Mouse (Mus musculus): ENCODE data around the gene Cep131.

Cep131 gene

DNA sequence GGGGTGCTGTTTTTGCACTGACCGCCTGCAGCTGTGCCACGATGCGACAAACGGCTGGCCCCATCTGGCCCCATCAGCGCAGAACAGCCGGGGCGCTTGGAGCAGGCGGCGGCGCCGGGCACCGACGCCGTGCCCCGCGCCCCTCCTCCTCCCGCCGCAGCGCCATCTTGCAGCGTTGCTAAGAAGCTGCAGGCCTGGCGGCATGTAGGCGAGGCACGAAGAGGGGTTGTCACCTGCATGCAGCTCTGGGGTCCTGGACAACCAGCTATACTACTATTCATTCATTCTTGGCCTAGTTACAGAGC, 38.4 kb downstream of the Cep131 start:
- DNase-seq = peak in 1 of 2 experiments; percentile 28

DNA sequence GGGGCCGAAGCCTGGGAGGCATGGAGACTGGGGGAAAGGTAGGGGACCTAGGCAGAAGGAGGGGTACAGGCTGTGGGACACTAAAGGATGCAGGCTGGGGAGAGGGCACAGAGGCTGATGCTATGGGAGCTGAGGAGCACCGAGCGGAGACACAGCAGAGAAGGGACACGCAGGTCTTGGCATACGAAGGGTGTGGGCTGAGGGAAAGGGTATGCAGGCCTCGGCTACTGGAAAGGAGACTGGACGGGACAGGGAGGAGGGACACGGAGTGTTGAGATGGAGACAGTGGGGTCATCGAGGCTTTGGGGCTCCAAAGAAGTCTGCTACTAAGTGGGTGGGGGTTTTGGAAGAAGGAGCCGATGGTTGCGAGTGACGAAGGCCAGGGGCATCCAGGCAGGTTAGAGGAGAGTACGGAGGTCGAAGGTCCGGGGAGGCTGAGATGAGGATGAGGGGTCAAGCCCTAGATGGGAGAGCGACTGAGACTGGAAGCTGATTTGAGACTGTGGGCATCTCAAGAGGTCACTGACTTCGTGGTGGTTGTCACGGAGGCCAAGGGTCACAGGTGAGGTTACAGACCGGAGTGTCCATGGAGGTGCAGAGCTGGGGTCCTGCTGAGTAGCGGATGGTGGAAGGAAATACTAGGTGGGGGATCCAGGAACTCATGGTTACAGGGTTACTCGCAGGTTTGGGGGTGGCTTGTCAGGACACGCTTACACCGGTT, 38.9 kb downstream of the Cep131 start:
- no peak for DNase-seq

DNA sequence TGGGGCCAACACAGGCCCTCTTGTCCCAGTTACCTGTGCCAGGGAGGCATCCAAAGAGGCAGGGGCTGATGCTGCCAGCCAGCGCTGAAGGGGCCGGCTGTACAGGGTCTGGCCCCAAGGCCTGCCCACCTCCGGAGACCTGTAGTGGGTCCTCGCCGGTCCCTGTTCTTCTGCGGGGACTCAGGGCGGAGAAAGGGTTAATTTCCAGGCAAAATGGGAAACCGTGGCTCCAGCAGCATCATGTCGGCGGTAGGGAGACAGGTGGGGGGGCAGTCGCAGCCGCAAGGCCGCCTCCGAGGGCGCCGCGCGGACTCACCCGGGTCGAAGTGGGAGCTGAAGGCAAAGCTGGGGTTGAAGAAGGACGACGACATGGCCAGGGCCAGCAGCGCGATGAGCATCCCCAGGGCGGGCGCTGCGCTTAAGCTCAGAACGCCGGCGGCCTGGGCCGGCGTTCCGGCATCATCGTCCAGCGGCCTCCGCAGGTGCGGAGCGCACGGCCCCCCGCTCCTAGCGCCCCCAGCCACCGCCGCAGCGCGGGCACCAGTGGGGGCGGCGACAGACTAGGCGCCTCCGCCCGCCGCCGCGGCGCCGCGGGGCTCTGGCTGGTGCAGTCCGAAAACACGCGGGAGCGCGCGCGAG, 40.0 kb downstream of the Cep131 start, which contains the start of gene Aatk:
TSS of gene Aatk (minus strand) at position 615 of the 639 bp plus-strand sequence.
- peak in 1 of 2 experiments; percentile 41 for DNase-seq

- DNase-seq = peak in 1 of 2 experiments; percentile 25
Observed at GRCm38 (mm10) chr11:120045839-120046552, 40.6 kb downstream of the Cep131 start.

DNA sequence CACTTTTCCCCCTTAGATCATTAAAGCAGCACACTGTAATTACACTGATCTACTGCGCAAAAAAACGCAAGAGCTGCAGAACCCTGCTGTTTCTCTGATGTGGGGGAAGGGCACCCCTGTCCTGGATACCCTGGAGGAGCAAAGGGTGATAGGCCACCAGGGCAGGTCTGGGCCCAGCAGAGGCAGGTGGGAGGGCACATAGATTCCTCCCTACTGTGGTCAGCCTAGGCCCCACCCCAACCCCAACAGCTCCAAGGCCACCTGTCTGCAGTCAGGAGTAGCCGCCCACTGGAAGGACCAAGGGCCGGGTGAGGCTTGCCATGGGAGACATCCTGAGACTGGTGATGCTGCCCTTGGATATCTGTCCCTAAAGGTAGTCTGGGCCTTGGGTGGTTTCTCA, 41.3 kb downstream of the Cep131 start:
- no peak for DNase-seq

GRCm38 (mm10) chr11:120042141-120042838, 44.3 kb downstream of the Cep131 start:
- peak in 1 of 2 experiments; percentile 25 for DNase-seq

DNA sequence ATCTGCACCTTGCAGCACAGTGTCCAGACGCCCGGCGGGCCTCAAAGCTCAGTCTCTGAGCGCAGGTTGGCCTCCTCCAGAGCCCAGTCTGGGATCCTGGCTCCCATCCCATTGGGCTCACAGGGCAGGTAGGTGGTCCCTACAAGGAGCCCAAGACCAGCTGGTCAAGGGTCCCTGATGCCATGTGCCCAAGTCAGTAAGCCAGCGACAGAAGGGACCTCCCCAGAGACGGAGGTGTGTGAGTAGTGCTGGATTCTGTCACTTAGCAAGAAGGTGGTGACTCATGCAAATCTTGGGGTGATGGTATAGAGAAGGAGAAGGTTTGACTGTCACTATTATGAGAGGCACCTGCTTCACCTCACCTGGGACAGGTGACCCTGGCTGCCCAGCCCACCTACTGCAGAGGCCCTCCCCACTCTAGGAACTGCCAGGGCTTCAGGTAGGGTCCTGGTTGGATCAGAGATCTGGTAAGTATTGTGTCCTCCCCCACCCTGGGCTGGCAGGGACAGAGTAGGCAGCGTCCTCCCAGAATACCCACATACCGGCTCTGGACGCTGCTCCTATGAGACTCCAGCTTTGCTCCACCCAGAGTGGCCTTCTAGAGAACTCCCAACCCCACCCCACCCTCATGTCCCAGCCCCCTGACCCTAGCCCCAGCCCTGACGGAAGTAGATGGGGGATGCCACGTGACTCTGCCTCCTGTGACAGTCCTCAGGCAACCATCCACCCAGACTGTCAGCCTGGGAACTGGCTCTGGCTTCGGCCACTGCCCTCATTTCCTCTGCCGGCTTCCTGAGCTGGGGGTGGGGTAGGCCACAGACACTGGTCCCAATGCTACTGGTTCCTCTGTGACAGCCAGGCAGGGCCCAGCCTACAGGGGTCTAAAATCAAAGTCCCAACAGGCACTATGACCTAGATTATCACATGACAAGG, 45.2 kb downstream of the Cep131 start:
- peak; percentile 85 to 89 for DNase-seq

DNA sequence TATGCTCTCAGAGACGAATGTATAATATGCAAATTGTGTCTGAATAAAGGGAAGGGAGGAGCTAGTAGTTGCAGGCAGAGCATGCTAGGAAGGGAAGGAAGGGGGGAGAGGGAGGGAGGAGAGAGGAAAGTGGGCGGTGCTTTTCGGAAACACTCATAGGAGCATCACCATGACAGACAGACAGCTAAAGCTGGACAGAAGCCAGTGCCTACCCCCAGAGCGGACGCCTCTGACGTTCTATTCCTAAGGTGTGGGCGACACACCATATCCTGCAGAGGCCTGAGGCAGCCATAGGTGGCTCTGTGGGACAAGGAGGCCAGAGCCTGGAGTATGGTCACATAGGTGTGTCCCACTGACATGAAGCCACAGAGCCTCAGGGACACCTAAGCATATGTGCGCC, 46.2 kb downstream of the Cep131 start:
- DNase-seq = peak; percentile 25 to 49

DNA sequence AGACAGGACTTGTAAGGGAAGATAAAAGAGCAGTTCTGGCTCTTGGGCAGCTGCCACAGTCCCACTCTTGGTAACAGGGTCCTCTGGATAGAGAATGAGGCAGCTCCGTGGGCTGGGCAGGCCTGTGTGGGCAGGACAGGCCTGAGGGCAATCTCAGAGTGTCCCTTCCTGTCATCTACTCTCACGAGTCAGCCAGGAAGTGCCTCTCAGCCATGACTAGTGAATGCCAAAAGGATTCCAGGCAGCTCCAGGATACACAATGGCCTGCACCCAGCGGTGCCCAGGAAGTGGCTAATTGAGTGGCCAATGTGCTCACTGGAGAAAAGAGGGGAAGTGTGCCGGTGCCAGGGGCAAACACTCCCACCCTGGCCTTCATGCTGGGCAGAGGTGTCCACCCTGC, 47.0 kb downstream of the Cep131 start:
- peak; percentile 33 to 42 for DNase-seq

DNA sequence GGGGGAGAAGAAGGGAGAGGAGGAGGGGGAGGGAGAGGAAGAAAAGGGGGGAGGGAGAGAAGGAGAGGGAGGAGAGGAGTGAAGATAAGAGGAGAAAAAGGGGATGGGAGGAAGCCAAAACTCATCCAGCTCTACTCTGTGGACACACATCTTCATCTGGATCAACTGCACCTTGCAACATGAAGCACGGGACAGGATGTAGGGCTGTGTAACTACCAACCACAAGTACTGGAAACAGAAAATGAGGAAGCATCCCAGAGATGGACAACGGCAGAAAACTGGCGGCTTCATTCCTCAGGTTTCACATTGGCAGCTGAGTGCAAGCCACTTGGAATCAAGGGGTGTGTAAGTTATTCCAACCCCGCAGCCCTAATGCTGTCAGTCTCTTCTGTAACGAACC, 51.9 kb downstream of the Cep131 start:
- no peak for DNase-seq

- DNase-seq = no peak
Observed at GRCm38 (mm10) chr11:120034306-120034705, 52.3 kb downstream of the Cep131 start.

DNA sequence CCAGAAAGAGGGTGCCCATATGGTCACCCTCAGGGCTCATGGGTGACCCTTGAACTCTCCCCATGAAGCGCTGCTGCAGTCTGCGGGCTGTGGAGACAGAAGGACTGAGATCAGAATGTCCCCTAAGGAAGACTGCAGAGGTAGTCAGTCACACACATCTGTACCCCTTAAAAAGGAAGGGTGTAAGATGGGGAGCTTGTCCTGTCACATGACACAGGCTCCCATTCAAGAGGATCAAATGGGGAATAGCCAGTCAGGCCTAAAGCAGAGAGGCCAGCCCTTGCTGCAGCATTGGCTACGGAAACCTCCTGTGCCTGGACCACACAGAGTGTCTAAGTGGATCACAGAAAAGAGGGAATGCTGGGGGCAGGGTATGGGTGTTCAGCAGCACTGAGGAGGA, 53.2 kb downstream of the Cep131 start:
- DNase-seq = no peak

DNA sequence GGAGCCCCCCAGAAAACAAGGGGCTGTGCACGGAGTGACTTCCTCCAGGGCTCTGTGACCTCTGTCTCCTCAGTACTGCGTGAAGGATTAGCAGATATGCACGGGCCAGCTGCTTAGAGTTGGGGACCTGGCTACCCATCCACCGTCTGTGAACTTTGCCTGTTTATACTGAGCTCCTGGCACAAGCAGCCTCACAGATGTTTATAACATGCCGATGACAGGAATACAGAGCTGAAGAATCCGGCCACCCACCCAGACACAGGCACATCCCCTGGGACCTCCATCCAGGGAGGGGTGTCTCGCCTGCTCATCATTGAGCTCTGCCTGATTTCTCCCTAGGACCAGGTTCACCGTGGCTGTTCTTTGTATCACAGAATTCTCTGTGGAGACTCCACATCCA, 54.6 kb downstream of the Cep131 start:
- DNase-seq = no peak

DNA sequence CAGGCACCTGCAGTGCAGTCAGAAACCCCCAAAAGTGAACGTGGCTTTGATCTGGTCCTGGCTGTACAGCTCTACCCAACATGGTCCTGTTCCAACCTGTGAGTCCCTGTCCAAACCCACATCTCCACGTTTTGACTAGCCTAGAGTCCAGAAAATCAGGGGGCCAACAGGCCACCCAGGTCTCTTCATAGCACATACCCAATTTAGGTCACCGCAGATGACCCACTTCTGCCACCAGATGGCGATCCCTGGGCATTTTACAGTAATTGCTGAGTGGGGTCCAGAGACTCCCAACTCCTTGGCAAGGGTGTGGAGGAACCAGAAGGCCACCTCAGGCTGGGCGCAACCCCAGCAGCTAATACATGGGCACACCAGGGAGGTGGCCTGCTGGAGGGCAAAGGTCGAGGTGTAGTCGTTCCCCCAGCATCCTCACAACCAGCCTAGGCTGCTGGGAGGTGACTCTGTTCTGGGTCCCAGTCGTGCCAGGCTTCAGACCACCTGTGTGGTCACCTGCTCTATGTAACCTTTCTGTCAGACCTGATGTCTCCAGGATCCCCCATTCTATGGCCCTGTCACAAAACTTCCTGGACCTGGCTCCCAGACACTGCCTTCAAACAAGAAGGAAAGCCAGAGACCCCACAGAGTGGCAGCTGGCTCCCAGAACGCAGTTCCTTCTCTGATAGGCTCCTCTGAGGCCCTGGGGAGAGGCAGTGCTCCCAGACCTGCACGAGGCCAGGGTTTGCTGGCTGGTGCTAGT, 56.3 kb downstream of the Cep131 start:
- peak; percentile 48 to 75 for DNase-seq

- DNase-seq = peak; percentile 84 to 89
Observed at GRCm38 (mm10) chr11:120029431-120030144, 57.0 kb downstream of the Cep131 start.

GRCm38 (mm10) chr11:120028319-120029092, 58.1 kb downstream of the Cep131 start:
- peak; percentile 81 to 91 for DNase-seq

- DNase-seq = peak in 1 of 2 experiments; percentile 68
Observed at GRCm38 (mm10) chr11:120026941-120027340, 59.7 kb downstream of the Cep131 start.

GRCm38 (mm10) chr11:120022841-120023240, 63.8 kb downstream of the Cep131 start:
- no peak for DNase-seq

GRCm38 (mm10) chr11:120022216-120022615, 64.4 kb downstream of the Cep131 start:
- no peak for DNase-seq

DNA sequence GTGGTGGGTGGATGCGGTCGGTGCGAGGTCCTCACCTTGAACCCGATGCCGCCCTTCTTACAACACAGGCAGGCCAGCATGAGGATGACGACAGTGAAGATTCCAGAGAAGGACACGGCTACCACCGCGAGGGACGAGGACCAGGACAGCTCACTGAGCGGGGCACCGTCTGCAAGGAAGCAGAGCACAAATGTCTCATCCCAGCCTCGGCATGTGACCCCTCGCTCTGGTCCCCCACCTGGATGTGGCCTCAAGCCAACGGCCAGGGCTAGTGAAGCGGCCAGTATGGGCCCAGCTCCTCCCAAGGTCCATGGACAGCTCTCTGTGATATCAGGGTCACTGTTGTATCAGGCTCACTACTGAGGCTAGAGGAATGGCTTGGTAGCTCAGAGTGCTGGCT, 65.3 kb downstream of the Cep131 start:
- no peak for DNase-seq

Measured in kidney, postnatal 36 days (tissue).